Mouse (Mus musculus) lung, postnatal 14 days (tissue): Measurements from ENCODE around the gene Bcl7a.

Experiments used
- DNase-seq: peaks from one replicate; pipeline ENCODE4 v3.0.0; 2021

The Bcl7a gene

DNA sequence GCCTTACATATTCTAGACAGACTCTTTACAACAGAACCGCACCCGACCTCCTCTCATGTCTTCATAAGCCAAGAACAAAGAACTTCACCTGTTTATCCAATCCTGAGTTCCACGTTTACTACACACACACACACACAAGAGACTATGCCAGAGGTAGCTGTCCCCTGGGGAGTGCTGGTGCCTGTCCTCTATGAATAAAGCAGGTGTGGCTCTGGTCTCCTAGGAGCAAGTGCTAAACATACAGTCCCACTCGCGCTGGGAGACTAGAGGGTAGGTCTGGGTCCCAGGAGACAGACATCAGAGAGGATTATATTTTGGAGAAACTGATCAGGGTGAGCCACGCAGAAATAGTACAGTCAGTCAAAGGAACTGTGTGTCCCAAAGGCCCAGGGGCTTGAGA lies 10.1 kb upstream of the Bcl7a start:
- no peak for DNase-seq

DNA sequence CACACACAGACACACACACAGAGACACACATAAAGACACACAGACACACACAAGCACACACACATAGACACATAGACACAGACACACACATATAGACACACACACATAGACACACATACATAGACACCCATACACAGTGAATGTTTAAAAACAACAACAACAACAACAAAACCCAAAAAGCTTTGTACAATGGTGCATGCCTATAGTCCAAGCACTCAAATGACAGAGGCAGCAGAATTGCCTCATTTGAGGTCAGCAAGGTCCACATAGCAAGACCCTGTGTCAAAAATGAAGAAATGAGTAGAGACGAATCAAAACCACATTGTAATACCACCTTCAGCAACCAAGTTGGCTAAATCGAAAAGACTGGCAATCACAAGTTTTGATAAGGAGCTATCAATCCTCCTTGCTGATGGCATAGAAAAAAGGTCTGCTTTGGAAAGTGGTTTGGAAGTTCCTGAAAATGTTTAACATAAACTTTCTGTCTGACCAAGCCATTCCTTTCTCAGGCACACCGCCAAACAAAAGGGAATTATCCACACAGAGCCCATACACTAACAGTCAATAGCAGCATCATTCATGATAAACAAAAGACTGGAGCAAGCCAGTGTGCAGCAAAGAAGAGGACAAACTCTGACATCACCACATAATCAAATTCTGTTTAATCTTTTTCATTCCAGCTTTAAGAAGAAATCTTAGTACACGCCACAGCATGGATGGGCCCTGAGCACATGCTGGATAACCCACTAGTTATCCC lies 7.3 kb upstream of the Bcl7a start:
- DNase-seq = no peak

DNA sequence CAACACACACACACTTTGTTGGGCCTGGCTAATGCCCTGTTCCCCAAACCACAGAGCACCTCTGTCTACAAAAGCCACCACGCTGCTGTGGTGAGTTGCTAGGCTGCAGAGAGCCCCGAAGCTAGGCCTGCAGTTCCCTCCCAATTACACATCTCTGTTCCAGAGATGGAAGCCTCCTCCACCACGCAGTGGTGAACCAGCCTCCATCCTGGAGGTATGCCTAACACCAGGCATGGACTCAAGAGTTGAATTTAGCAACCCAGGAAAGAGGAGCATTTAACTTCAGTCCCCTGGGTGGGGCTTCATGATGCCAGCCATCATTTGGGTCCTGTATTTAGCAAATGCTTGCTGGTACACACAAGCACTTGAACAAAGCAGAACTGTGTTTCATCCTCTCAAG lies 5.2 kb upstream of the Bcl7a start:
- DNase-seq = no peak

DNA sequence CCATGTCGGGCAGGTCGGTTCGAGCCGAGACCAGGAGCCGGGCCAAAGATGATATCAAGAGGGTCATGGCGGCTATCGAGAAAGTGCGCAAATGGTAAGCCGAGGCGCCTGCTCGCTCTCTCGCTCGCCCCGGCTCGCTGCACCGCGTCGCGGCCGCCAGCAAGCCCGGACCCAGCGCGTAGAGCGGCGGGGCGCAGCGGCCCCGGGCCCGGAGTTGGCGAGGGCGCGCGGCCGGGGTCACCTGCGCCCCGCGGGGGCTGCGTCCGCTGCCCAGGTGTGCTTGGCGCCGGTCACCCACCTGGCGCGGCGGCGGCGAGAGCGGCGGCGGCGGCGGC lies 961 bp downstream of the Bcl7a start:
- no peak for DNase-seq

DNA sequence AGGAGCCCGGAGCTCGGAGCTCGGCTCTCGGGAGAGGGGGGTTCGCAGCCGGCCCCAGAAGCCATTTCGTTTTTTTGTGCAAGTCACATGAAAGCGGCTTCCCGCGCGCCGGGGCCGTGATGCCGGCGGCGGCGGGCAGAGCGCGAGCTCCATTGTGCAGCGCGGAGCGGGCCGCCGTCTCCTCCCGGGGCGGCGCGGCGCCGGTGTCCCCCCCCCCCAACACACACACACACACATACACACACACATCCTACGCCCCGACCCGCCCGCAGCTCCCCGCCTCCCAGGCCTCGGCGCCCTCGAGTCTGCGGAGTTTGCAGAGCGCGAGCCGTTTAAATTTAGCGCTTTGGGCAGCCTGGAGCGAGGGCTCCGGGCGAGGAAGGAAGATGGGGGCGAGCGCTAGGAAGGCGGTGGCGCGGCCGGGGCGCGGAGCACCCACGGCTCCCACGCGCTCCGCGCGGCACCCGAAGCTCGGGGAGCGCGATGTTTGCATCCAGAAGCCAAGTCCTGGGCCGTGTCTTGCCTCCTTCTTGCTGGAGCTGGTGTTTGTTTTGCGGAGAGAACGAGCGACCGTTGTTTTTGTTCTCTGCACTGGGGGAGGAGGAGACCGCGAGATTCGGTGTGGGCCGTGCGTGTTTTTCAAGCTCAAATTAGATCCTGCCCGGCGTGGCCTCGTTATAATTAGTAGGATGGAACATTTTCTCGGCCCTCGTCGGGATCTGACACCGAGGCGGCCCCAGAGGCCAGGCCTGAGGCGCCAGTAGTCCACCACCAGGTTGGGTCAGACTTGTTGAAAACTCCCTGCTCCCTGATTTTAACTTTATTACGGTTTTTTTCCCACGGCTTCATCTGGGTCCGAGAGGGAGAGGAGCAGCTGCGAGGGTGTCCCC lies 1.6 kb downstream of the Bcl7a start:
- peak; percentile 64 for DNase-seq

GRCm38 (mm10) chr5:123345853-123346654 lies 2.4 kb downstream of the Bcl7a start:
- DNase-seq = peak; percentile 80

GRCm38 (mm10) chr5:123346701-123347270 lies 3.2 kb downstream of the Bcl7a start:
- no peak for DNase-seq

GRCm38 (mm10) chr5:123347985-123348384 lies 4.4 kb downstream of the Bcl7a start:
- no peak for DNase-seq

- peak; percentile 39 for DNase-seq
Measured at GRCm38 (mm10) chr5:123350386-123350785, 6.8 kb downstream of the Bcl7a start.

- peak; percentile 60 for DNase-seq
Measured at GRCm38 (mm10) chr5:123355918-123356317, 12.3 kb downstream of the Bcl7a start.

DNA sequence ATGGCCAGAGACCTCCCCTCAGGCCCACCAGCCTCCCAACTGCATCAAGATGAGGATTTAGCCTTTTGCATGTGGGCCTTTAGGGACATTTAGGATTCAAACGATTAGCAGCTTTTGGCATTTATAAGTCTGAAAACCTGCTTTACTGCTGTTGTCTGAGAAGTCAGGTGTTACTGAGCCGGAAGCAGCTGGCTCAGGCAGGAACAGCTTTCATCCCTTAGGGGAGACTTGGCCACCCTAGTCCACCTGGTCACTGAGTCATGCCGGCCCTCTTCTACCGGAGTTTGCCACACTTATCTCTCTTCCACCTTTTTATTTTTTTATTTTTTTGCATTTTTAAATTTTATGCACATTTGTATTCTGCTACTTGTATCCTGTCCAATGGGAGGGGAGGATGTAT lies 13.6 kb downstream of the Bcl7a start:
- no peak for DNase-seq

- DNase-seq = no peak
Measured at GRCm38 (mm10) chr5:123359431-123359830, 15.8 kb downstream of the Bcl7a start.

DNA sequence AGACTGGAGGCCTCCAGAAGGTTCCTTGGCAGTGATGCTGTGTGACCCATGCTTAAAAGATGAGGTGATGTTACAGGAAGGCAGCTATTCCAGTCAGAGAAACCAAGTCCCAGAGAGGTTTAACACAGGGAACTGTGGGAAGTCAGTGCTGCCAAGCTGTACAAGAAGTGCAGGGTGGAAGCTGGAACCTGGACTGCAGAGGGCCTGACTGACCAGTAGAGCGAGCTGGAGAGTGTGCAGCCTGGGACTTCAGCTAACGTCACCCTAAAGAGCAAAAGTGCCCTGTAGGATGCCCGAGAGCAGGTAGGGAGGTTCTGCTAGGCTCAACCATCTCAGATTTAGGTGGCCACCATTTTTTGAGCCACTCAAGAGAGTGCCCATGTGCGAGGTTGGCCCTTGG lies 19.3 kb downstream of the Bcl7a start:
- DNase-seq = no peak

GRCm38 (mm10) chr5:123364302-123364971 lies 20.8 kb downstream of the Bcl7a start:
- peak; percentile 69 for DNase-seq

- DNase-seq = peak; percentile 63
Measured at GRCm38 (mm10) chr5:123368869-123369488, 25.3 kb downstream of the Bcl7a start.

DNA sequence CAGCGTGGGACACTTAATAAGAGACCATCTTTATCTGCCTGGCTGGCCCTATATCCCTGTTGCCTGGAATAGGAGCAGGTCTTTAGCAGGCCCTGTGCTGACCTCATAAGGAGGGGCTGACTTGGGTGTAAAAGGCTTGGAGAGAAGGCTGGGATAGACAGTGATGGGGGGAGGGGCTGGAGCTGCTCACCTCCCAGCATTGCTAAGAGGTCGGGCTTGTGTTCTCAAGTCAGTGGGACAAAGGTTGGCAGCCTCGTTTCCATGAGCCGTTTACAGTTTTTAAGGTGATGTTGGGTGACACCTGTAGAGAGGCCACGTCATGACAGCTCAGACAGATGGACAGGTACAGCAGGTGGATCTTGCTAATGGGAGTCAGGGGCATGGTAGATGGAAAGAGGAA lies 26.4 kb downstream of the Bcl7a start:
- no peak for DNase-seq

GRCm38 (mm10) chr5:123375262-123375661 lies 31.6 kb downstream of the Bcl7a start:
- DNase-seq = no peak

- no peak for DNase-seq
Measured at GRCm38 (mm10) chr5:123375793-123376452, 32.3 kb downstream of the Bcl7a start.

GRCm38 (mm10) chr5:123376569-123376968 lies 32.9 kb downstream of the Bcl7a start:
- DNase-seq = peak; percentile 84

DNA sequence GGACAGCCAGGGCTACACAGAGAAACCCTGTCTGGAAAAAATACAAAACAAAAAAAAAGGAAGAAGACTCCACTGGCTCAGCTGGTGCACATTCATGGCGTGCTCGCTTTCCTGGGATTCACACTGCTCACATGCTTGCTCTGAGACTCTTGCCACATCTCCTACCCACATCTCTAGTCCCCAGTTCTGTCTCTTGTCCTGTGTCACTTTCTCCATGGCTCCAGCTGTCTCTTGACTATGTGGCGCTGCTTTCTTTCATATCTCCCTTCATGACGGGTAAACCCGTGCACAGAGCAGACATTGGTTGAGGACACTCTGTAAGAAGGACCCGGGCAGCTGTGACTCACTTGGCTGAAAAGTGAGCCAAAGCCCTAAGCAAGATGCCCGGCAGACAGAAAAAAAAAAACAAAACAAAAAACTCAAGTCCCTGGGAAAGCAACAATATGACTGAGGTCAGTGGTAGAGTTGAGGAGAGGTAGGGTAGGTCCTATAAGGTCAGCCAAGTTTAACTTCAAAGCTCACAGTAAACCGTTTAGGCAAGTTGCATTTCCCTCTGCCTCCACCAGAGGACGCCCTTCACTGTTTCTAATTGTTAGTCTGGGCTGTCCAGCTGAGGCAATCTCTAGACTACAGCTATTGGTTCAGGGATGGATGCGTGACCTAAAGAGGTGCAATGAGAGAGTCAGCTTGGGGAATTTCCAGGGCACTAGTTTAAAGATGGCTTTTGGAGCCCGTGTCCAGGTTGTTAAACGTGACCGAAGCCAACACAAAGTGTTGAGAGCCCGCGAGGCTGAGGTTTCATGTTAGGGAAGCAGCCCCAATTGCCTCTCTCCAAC lies 33.7 kb downstream of the Bcl7a start:
- DNase-seq = peak; percentile 88
